Mouse (Mus musculus): Measurements from ENCODE around the gene Zfhx3.

Gene Zfhx3

GRCm38 (mm10) chr8:108436336-108436735 lies 493.9 kb downstream of the Zfhx3 start:
- DNase-seq (ENCODE audit: extremely low spot score, low read depth, low spot score) = no peak

DNA sequence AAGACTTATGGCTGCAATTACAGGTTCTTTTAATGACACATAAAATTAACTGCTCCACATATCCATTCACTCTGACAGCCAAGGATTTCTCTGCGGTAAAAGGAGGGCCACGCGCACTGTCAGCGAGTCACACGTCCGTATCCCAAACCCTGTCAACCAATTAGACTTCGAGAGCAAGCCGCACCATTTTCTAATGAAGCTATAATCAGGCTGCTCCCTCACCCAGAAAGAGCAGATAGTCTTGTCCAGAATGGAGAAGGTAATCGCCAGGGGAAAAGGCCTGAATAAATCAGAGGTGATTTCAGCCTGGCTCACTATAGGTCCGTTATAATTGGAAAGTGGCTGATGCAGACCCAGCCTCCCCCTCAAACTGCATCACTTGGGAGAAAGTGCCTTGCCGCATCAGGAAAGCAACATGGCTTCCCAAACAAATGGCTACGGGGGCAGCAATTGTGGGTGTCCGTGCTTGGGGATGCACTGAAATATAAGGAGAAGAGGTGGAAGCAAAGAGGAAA lies 494.9 kb downstream of the Zfhx3 start:
- no peak for DNase-seq (ENCODE audit: extremely low spot score, low read depth, low spot score)

GRCm38 (mm10) chr8:108440476-108440875 lies 498.0 kb downstream of the Zfhx3 start:
- DNase-seq (ENCODE audit: extremely low spot score, low read depth, low spot score) = no peak

- DNase-seq (ENCODE audit: extremely low spot score, low read depth, low spot score) = no peak
Observed at GRCm38 (mm10) chr8:108450847-108451246, 508.4 kb downstream of the Zfhx3 start.

DNA sequence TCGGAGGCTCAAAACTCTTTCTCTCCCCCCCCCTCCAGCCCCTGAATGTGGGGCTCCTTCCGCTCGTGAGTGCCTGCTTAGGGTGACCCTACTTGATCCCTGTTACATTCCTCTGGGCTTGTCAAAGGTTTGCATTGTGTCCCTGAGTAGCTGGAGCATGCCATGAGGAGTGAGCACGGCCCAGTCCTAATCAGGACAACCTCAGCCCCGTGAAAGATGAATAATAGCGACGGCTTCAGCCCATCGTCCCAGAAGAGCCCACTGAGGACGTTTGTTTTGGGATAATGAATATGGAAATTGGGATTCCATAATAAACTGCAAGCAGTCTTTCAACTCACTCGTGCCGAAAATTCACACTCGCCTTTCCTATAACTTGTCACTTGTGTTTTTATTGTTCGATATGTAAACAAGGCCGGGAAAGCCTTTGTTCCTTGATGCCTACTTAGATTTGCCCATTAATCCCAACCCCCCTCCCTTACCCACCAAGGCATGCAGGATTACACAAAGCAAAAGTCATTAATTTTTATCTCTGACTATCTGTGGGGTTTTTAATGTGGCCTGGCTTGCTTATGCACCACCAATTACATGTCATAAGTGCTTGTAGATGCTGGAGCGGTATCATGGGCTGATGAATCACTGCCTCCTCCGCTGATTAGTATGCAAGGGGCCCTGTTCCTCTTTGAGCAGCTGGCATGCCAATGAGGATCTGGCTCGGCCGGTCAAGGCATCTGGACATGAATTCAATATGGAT lies 512.3 kb downstream of the Zfhx3 start:
- no peak for DNase-seq (ENCODE audit: extremely low spot score, low read depth, low spot score)

DNA sequence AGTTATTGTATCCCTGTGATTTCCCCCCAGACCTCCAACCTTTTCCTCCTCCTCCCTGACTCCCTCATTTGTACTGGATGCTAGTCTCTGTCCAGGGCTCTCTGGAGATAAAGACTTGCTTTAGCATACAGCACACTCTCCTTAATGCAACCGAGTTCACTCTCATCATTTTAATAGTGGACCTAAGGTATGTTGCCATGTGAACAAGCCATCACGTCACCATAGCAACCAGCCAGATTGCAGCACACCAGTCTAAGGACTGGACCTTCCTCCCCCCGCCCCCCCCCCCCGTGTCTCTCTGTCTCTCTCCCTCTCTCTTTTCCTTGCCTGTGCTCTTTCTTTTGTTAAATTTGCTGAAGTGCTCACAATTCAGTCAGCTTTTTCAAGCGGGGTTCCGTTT lies 524.2 kb downstream of the Zfhx3 start:
- no peak for DNase-seq (ENCODE audit: extremely low spot score, low read depth, low spot score)

GRCm38 (mm10) chr8:108467172-108468035 lies 525.0 kb downstream of the Zfhx3 start:
- no peak for DNase-seq (ENCODE audit: extremely low spot score, low read depth, low spot score)

DNA sequence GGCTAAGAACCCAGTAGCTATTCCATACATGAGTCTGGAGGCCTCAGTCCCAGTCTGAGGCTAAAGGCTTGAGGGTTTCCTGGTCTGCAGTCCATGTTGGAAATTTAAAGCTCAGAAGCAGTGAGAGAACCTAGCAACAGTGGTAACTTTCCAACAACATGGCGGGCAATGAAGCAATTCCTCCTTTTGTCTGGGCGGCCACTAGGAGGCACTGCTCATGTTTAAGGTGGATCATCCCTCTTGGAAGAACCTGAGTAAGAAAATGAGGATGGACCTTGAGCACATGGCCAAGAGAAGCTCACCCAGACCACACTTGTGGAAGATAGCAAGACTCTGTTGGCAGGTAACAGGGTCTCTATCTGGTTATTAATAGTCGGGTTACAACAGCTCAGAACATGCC lies 527.8 kb downstream of the Zfhx3 start:
- no peak for DNase-seq (ENCODE audit: extremely low spot score, low read depth, low spot score)

GRCm38 (mm10) chr8:108474556-108474955 lies 532.1 kb downstream of the Zfhx3 start:
- no peak for DNase-seq (ENCODE audit: extremely low spot score, low read depth, low spot score)

GRCm38 (mm10) chr8:108478131-108478530 lies 535.7 kb downstream of the Zfhx3 start:
- DNase-seq (ENCODE audit: extremely low spot score, low read depth, low spot score) = no peak

- DNase-seq (ENCODE audit: extremely low spot score, low read depth, low spot score) = no peak
Observed at GRCm38 (mm10) chr8:108480141-108480540, 537.7 kb downstream of the Zfhx3 start.

- peak; percentile 35 for DNase-seq (ENCODE audit: extremely low spot score, low read depth, low spot score)
Observed at GRCm38 (mm10) chr8:108481167-108481815, 538.8 kb downstream of the Zfhx3 start.

DNA sequence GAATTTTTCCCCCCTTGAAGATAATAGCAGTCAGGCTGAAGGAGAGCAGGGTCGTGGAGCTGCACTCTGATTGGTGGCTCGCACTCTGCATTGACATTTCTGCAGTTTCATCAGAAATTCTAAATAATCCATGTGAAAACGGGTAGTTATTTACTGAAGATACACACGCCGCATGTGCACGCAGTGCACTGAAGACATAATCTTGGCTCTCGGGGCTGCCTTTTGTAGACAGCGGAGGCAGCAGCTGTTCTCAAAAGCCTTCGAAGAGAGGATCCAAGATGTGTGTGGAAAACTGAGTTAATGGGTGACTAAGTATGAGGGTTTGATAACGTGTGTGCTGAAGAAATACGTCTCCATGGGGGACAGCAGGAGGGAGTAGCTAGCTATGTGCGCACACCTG lies 553.7 kb downstream of the Zfhx3 start:
- DNase-seq (ENCODE audit: extremely low spot score, low read depth, low spot score) = no peak

DNA sequence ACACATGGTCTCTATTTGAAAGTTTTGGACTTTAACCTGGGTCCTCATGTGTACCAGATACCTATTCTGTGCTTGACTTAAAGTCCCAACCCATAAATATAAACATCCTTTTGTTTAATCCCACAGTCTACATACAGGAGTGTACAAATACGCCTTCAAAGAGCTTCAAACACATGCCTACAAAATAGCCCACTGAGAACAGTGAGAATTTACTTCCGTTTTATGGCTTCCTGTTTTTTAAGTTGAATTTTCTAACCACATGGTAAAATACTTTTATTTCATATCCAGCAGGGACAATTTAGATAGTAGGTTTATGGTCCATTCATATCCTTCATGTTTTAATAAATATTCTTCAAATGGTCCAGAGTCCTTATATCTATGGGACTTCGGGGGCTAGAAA lies 564.3 kb downstream of the Zfhx3 start:
- DNase-seq (ENCODE audit: extremely low spot score, low read depth, low spot score) = no peak

- no peak for DNase-seq (ENCODE audit: extremely low spot score, low read depth, low spot score)
Observed at GRCm38 (mm10) chr8:108507769-108508168, 565.3 kb downstream of the Zfhx3 start.

DNA sequence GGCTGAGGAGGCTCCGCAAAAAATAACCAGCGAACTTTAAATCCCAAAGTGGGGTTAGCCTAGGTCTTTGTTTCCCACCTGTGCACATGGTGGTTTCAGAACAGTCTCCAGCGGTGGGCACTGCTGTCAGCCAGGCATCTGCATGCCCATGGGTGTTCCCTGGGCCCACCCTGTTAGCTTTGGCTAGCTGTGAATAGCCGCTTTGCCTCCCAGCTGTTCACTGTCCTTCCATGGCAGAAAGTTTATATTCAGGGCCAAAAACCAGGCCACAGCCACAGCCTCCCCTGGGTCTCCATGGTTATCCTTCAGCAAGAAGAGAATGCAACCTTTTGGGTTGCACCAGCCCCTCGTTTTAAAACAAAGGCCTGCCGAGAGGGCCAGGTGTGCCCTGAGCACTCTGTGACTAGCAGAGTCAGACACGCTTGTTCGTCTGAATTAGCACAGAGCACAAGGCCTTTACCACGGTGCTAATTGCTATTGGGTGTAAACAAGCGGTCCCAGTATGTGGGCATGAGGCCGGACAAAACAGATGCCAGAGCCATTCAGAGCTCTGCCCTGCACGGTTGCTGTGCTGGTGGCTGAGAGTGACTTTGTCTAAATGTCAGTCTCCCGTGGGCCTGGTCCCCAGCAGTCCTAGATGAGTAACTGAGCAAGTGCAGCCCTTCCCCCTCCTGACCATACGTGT lies 568.3 kb downstream of the Zfhx3 start:
- DNase-seq (ENCODE audit: extremely low spot score, low read depth, low spot score) = no peak

GRCm38 (mm10) chr8:108518116-108518515 lies 575.7 kb downstream of the Zfhx3 start:
- DNase-seq (ENCODE audit: extremely low spot score, low read depth, low spot score) = no peak

DNA sequence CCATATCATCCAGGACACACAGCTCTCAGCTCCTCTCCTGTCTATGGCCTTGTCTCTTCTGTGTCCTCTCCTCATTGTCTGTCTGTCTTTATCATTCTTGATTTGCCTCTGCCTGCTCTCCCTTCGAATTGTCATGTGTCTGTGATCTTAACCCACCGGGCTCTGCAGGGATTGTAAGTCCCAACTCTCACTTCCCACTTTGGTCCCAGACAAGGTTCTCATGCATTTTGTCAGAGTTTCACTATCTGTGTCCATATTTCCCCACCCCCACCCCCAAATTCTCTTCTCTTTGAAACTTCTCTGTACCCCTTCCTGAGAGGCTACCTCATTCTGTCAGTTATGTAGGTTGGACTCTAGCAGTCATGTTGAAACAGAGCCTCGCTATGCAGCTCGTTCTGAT lies 579.6 kb downstream of the Zfhx3 start:
- DNase-seq (ENCODE audit: extremely low spot score, low read depth, low spot score) = no peak

DNA sequence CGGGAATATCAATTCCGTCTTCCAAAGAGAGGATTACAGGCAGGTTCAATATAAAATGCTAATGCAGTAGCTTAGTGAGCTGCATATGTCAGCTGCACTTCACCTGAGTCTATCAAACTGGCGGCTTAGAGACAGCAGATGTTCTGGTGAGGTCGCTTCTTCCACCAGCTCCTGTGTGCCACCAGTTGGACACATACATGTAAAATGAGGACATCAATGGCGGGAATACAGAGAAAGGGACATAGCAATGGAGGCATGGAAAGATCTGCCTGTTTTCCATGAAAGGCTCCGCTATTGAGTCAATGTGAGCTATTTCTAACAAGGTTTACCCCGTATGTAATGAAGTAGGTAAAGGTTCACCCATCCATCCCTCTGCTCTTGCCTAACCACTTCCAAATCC lies 587.0 kb downstream of the Zfhx3 start:
- no peak for DNase-seq (ENCODE audit: extremely low spot score, low read depth, low spot score)

DNA sequence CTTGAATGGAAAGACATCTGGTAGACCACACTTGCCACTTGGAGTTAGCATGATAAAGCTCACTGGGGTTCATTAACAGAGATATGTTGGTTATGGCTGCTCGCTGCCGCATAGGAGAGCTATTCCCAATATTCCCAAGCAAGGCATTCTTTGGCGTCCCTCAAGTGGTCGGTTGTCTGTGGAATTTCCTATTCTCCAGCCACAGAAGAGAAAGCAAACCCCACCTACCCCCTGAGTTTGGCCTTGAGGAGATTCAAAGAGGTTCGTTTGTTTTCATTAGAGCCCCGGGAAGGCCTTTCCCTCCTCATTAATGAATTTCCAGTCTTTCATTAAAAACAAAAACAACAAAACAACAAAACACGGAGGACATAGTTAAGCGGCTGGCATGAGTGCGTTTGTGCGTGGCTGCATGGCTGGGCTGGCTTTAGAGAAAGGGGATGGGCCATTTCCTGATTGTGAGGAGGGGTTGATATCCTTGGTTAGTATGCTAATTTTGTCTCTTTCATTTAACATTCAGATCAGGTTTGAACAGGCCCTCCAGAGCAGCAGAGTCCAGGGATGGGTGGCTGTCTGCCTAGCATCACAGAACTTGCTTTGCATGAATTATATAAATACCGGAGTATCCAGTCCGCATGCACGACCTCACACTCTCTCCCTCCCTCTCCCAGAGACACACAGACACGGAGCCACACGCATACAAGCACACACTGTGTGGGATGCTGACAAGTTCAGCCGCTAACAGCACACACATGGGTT lies 592.9 kb downstream of the Zfhx3 start:
- no peak for DNase-seq (ENCODE audit: extremely low spot score, low read depth, low spot score)
